Mouse (Mus musculus): ENCODE measurements at regions not wholly inside any gene's neighbourhood (a gene's known extent, or its start where the extent isn't known, plus 50 kb on each side); places are given as distances from the start of the nearest gene placed in this dataset.

- H3K4me3 ChIP-seq (ENCODE audit: control insufficient read depth, low read depth, low read length), result no peak overlapping the region
- H3K36me3 ChIP-seq (ENCODE audit: control insufficient read depth, insufficient read depth, low read length), result no peaks in the 10 kb centered on the region
- H3K27me3 ChIP-seq (ENCODE audit: control insufficient read depth, insufficient read depth, low read length), result no peaks in the 10 kb centered on the region
- no peaks in the 10 kb centered on the region for H3K4me1 ChIP-seq (ENCODE audit: control insufficient read depth, insufficient read depth, low read length)
- no peak overlapping the region for H3K27ac ChIP-seq (ENCODE audit: control insufficient read depth, insufficient read depth, low read depth, low read length)
- TF ChIP-seq CTCF (IDR thresholded peaks at IDR 0.05; ENCODE audit: control insufficient read depth, insufficient read depth, insufficient replicate concordance, low read depth, low read length) (no peak), POLR2A (IDR thresholded peaks at IDR 0.05; ENCODE audit: control insufficient read depth, low read depth, low read length) (no peak)
Measured at GRCm38 (mm10) chr10:91628672-91629071, 447.6 kb upstream of the Tmpo start.

- TF ChIP-seq POLR2A (IDR thresholded peaks at IDR 0.05; ENCODE audit: control insufficient read depth, low read depth, low read length), result no peak
- TF ChIP-seq CTCF (IDR thresholded peaks at IDR 0.05; ENCODE audit: control insufficient read depth, insufficient read depth, insufficient replicate concordance, low read depth, low read length), result no peak
- Histone ChIP-seq H3K36me3 (ENCODE audit: control insufficient read depth, insufficient read depth, low read length) (no peaks in the 10 kb centered on the region), H3K27me3 (ENCODE audit: control insufficient read depth, insufficient read depth, low read length) (no peaks in the 10 kb centered on the region), H3K4me1 (ENCODE audit: control insufficient read depth, insufficient read depth, low read length) (no peaks in the 10 kb centered on the region), H3K4me3 (ENCODE audit: control insufficient read depth, low read depth, low read length) (no peak overlapping the region), H3K27ac (ENCODE audit: control insufficient read depth, insufficient read depth, low read depth, low read length) (no peak overlapping the region)
Measured at GRCm38 (mm10) chr10:91622281-91622680, 441.2 kb upstream of the Tmpo start.

GRCm38 (mm10) chr10:91613794-91614479, 432.8 kb upstream of the Tmpo start:
- no peak overlapping the region for H3K27ac ChIP-seq (ENCODE audit: control insufficient read depth, insufficient read depth, low read depth, low read length)

GRCm38 (mm10) chr10:91612052-91612451, 430.9 kb upstream of the Tmpo start:
- no peaks in the 10 kb centered on the region for H3K36me3 ChIP-seq (ENCODE audit: control insufficient read depth, insufficient read depth, low read length)
- H3K4me3 ChIP-seq (ENCODE audit: control insufficient read depth, low read depth, low read length), result no peak overlapping the region
- H3K27ac ChIP-seq (ENCODE audit: control insufficient read depth, insufficient read depth, low read depth, low read length), result no peak overlapping the region
- H3K4me1 ChIP-seq (ENCODE audit: control insufficient read depth, insufficient read depth, low read length), result no peaks in the 10 kb centered on the region
- TF ChIP-seq CTCF (IDR thresholded peaks at IDR 0.05; ENCODE audit: control insufficient read depth, insufficient read depth, insufficient replicate concordance, low read depth, low read length), result no peak
- H3K27me3 ChIP-seq (ENCODE audit: control insufficient read depth, insufficient read depth, low read length), result no peaks in the 10 kb centered on the region

More at GRCm38 (mm10) chr10:91613794-91614479, 432.8 kb upstream of the Tmpo start:
- no peaks in the 10 kb centered on the region for H3K4me1 ChIP-seq (ENCODE audit: control insufficient read depth, insufficient read depth, low read length)
- no peak for TF ChIP-seq POLR2A (IDR thresholded peaks at IDR 0.05; ENCODE audit: control insufficient read depth, low read depth, low read length)
- TF ChIP-seq CTCF (IDR thresholded peaks at IDR 0.05; ENCODE audit: control insufficient read depth, insufficient read depth, insufficient replicate concordance, low read depth, low read length), result no peak
- H3K27me3 ChIP-seq (ENCODE audit: control insufficient read depth, insufficient read depth, low read length), result no peaks in the 10 kb centered on the region
- H3K4me3 ChIP-seq (ENCODE audit: control insufficient read depth, low read depth, low read length), result no peak overlapping the region
- H3K36me3 ChIP-seq (ENCODE audit: control insufficient read depth, insufficient read depth, low read length), result no peaks in the 10 kb centered on the region

- Histone ChIP-seq H3K4me1 (ENCODE audit: control insufficient read depth, insufficient read depth, low read length) (no peaks in the 10 kb centered on the region), H3K27me3 (ENCODE audit: control insufficient read depth, insufficient read depth, low read length) (no peaks in the 10 kb centered on the region), H3K4me3 (ENCODE audit: control insufficient read depth, low read depth, low read length) (no peak overlapping the region), H3K27ac (ENCODE audit: control insufficient read depth, insufficient read depth, low read depth, low read length) (no peak overlapping the region), H3K36me3 (ENCODE audit: control insufficient read depth, insufficient read depth, low read length) (no peaks in the 10 kb centered on the region)
- TF ChIP-seq CTCF (IDR thresholded peaks at IDR 0.05; ENCODE audit: control insufficient read depth, insufficient read depth, insufficient replicate concordance, low read depth, low read length), result no peak
- TF ChIP-seq POLR2A (IDR thresholded peaks at IDR 0.05; ENCODE audit: control insufficient read depth, low read depth, low read length), result no peak
Measured at GRCm38 (mm10) chr10:91594891-91595290, 413.8 kb upstream of the Tmpo start.

GRCm38 (mm10) chr10:91593378-91593777, 412.3 kb upstream of the Tmpo start:
- no peak for TF ChIP-seq POLR2A (IDR thresholded peaks at IDR 0.05; ENCODE audit: control insufficient read depth, low read depth, low read length)
- no peak for TF ChIP-seq CTCF (IDR thresholded peaks at IDR 0.05; ENCODE audit: control insufficient read depth, insufficient read depth, insufficient replicate concordance, low read depth, low read length)
- no peak overlapping the region for H3K4me3 ChIP-seq (ENCODE audit: control insufficient read depth, low read depth, low read length)

GRCm38 (mm10) chr10:91591845-91592244, 410.7 kb upstream of the Tmpo start:
- no peak overlapping the region for H3K27ac ChIP-seq (ENCODE audit: control insufficient read depth, insufficient read depth, low read depth, low read length)
- TF ChIP-seq CTCF (IDR thresholded peaks at IDR 0.05; ENCODE audit: control insufficient read depth, insufficient read depth, insufficient replicate concordance, low read depth, low read length) (no peak), POLR2A (IDR thresholded peaks at IDR 0.05; ENCODE audit: control insufficient read depth, low read depth, low read length) (no peak)
- no peak overlapping the region for H3K4me3 ChIP-seq (ENCODE audit: control insufficient read depth, low read depth, low read length)
- H3K36me3 ChIP-seq (ENCODE audit: control insufficient read depth, insufficient read depth, low read length), result no peaks in the 10 kb centered on the region
- no peaks in the 10 kb centered on the region for H3K27me3 ChIP-seq (ENCODE audit: control insufficient read depth, insufficient read depth, low read length)
- no peaks in the 10 kb centered on the region for H3K4me1 ChIP-seq (ENCODE audit: control insufficient read depth, insufficient read depth, low read length)

More at GRCm38 (mm10) chr10:91593378-91593777, 412.3 kb upstream of the Tmpo start:
- H3K4me1 ChIP-seq (ENCODE audit: control insufficient read depth, insufficient read depth, low read length), result no peaks in the 10 kb centered on the region
- H3K27me3 ChIP-seq (ENCODE audit: control insufficient read depth, insufficient read depth, low read length), result no peaks in the 10 kb centered on the region
- H3K36me3 ChIP-seq (ENCODE audit: control insufficient read depth, insufficient read depth, low read length), result no peaks in the 10 kb centered on the region
- no peak overlapping the region for H3K27ac ChIP-seq (ENCODE audit: control insufficient read depth, insufficient read depth, low read depth, low read length)
